Mouse (Mus musculus) ES-Bruce4 (cell line): ENCODE measurements around the gene Dus3l. TPM values are rescaled to one million over a fixed set of nuclear protein-coding genes. Genes with fewer than 3 reads are reported as not detected.

ENCODE experiments used
- H3K27ac ChIP-seq: 2 replicates; pipeline ENCODE4 v1.5.1; 2012; ENCODE audit warnings: low read length, inconsistent platforms; ENCODE audit not compliant: insufficient read depth
- H3K27me3 ChIP-seq: 2 replicates; pipeline ENCODE4 v1.6.1; 2012; ENCODE audit warnings: mild to moderate bottlenecking, low read length, inconsistent platforms; ENCODE audit not compliant: control insufficient read depth, poor library complexity, insufficient read depth, severe bottlenecking
- H3K36me3 ChIP-seq: 2 replicates; pipeline ENCODE4 v1.6.1; 2012; ENCODE audit warnings: inconsistent platforms, mild to moderate bottlenecking, low read length, moderate library complexity; ENCODE audit not compliant: control insufficient read depth, poor library complexity, insufficient read depth, severe bottlenecking
- H3K4me1 ChIP-seq: one replicate; pipeline ENCODE4 v1.8.1; 2011; ENCODE audit warnings: low read length; ENCODE audit not compliant: control insufficient read depth, insufficient read depth
- H3K4me3 ChIP-seq: 2 replicates; pipeline ENCODE4 v1.5.1; 2011; ENCODE audit warnings: low read depth, mild to moderate bottlenecking, low read length
- H3K9ac ChIP-seq: 2 replicates; pipeline ENCODE4 v1.6.1; 2012; ENCODE audit warnings: low read depth, mild to moderate bottlenecking, inconsistent platforms; ENCODE audit not compliant: poor library complexity, severe bottlenecking
- H3K9me3 ChIP-seq: replicated peaks from 2 replicates; pipeline ENCODE4 v1.6.1; 2012; ENCODE audit warnings: mild to moderate bottlenecking, low read length, inconsistent platforms; ENCODE audit not compliant: control insufficient read depth, poor library complexity, insufficient read depth, severe bottlenecking
- CTCF ChIP-seq: IDR thresholded peaks from one replicate; pipeline ENCODE4 v1.8.1; 2011; ENCODE audit warnings: low read depth, low read length
- EP300 ChIP-seq: IDR thresholded peaks from 2 replicates; pipeline ENCODE4 v1.6.1; 2011; ENCODE audit warnings: low read depth, low read length; ENCODE audit not compliant: insufficient read depth
- POLR2A ChIP-seq: IDR thresholded peaks from one replicate; pipeline ENCODE4 v1.8.1; 2011; ENCODE audit warnings: low read length; ENCODE audit not compliant: insufficient read depth
- polyA plus RNA-seq: library from polyadenylated mRNA; stranded (reverse); fragments of >200 nt; gene quantifications from 2 replicates; pipeline ENCODE4 v1.2.4, GENCODE M21; 2011; ENCODE audit warnings: low read depth; ENCODE audit not compliant: missing spikeins, insufficient read depth, insufficient read length

The Dus3l gene
- polyA plus RNA-seq, 1 experiment = 18.4 TPM

DNA sequence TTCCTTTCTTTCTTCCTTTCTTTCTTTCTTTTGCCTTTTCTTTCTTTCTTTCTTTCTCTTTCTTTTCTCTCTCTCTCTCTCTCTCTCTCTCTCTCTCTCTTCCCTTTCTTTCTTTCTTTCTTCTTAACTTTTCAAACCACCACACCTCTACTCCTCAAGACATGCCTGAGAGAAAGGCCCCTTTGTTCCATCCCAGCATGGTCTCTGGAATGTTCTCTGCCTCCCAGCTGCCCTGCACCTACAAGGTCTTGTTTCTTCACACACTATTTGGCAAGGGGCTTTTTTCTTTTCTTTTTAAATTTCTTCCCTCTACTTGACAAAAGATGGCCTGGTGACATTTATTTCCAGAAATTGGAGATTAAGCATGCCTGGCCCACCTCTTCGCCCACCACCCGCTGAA is 34.9 kb upstream of the Dus3l start:
- H3K4me3 ChIP-seq = no peak overlapping the region
- H3K36me3 ChIP-seq = no peaks in the 10 kb centered on the region
- H3K27me3 ChIP-seq = no peaks in the 10 kb centered on the region
- no peak overlapping the region for H3K9ac ChIP-seq
- no peak overlapping the region for H3K27ac ChIP-seq
- H3K9me3 ChIP-seq = no peaks in the 10 kb centered on the region
- TF ChIP-seq EP300 = no peak
- TF ChIP-seq POLR2A = no peak
- H3K4me1 ChIP-seq = peaks cover 9% of the 10 kb centered on the region

DNA sequence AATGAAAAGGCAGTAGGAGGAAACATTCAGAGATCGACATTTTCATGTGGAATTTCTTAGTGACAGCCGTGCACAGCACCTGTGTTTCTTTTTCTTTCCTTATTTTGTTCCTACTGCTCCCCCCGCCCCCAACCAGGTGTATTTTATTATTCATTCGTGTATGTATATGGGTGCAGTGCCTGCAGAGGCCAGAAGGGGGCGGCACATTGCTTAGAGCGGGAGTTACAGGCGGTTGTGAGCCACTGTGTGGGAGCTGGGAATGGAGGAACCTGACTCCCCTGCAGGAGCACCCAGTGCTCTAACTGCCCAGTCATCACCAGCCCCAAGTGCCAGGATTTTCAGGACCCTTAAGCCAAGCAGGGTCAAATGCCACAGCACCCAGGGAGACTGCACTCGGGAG is 28.0 kb upstream of the Dus3l start:
- no peak overlapping the region for H3K9ac ChIP-seq
- H3K9me3 ChIP-seq = no peaks in the 10 kb centered on the region
- H3K27ac ChIP-seq = no peak overlapping the region
- no peak for TF ChIP-seq EP300
- peak; percentile 86 for TF ChIP-seq CTCF
- H3K4me1 ChIP-seq = no peaks in the 10 kb centered on the region
- no peak overlapping the region for H3K4me3 ChIP-seq
- H3K27me3 ChIP-seq = no peaks in the 10 kb centered on the region
- H3K36me3 ChIP-seq = no peaks in the 10 kb centered on the region

DNA sequence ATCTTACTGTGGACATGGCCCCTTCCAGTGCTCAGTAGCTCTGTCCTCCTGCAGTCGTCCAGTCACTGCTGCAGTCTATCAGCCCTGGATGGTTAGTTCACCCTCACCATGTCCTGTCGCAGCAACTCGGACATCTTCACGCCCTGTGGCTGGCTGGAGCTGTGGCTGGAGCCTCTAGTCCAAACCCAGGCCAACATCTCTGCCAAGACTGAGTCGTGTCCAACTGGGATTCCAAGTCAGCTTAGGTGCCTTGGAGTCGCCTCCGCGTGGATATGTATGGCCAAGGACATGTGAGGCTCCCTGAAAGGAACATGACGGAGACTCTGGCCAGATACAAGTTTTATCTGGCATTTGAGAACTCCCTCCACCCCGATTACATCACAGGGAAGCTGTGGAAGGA is 26.3 kb upstream of the Dus3l start:
- TF ChIP-seq CTCF (no peak), POLR2A (no peak), EP300 (no peak)
- Histone ChIP-seq H3K27me3 (no peaks in the 10 kb centered on the region), H3K4me1 (no peaks in the 10 kb centered on the region), H3K9ac (no peak overlapping the region), H3K4me3 (no peak overlapping the region), H3K9me3 (no peaks in the 10 kb centered on the region), H3K27ac (no peak overlapping the region), H3K36me3 (no peaks in the 10 kb centered on the region)

DNA sequence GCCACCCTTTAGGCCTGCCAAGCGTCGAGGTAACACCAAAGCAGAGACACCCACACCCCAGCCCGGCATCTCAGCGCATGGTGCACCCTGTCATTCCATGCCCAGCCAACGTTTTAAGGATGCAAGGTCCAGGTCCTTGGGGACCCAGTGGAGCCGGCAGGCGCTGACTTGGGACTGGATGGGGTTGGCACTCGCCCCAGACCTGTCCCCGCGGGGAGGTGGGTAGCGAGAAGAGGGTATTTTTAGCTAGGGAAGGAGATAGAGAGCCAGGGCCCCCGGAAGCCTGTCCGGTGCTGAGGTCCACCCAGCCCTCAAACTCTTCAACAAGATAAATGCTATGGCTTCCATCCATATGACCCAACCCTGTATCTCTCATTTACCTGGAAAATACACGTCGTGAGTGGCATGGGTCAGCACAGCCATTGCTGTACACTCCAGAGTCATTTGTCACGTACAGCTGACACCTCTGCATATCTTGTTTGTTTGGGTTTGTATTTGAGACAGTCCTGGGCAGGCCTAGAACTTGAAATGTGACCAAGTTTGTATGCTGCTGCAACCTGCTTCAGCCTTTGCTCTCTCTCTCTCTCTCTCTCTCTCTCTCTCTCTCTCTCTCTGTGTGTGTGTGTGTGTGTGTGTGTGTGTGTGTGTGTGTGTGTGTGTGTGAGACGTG is 24.3 kb upstream of the Dus3l start:
- no peak overlapping the region for H3K4me3 ChIP-seq
- H3K4me1 ChIP-seq = no peaks in the 10 kb centered on the region
- H3K27me3 ChIP-seq = no peaks in the 10 kb centered on the region
- no peak overlapping the region for H3K27ac ChIP-seq
- no peak overlapping the region for H3K9ac ChIP-seq
- H3K36me3 ChIP-seq = no peaks in the 10 kb centered on the region
- TF ChIP-seq POLR2A = no peak
- TF ChIP-seq CTCF = no peak
- TF ChIP-seq EP300 = no peak
- no peaks in the 10 kb centered on the region for H3K9me3 ChIP-seq

DNA sequence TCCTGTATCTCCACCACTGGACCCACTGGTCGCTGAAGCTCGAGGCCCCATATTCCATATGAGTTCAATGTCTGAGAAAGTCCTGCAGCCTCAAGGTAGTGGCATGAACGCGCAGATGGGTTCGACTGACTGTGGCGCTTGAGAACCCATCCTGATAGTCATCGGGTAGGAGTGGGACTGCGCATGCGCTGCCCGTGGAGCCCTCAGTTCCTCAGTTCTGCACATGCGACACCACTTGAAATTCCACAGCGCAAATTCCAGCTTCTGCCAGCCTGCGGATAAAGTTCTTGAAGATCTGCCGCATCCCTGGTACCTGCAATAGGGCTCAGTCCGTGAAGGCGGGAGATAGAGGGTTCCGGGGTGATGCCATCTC is 23.8 kb upstream of the Dus3l start:
- no peak overlapping the region for H3K9ac ChIP-seq
- H3K4me3 ChIP-seq = peak overlapping the region; percentile 5; the same call in 1 of the 2 replicates
- no peaks in the 10 kb centered on the region for H3K9me3 ChIP-seq
- no peak for TF ChIP-seq CTCF
- no peak for TF ChIP-seq EP300
- no peak for TF ChIP-seq POLR2A
- no peaks in the 10 kb centered on the region for H3K27me3 ChIP-seq
- no peaks in the 10 kb centered on the region for H3K36me3 ChIP-seq
- no peak overlapping the region for H3K27ac ChIP-seq
- no peaks in the 10 kb centered on the region for H3K4me1 ChIP-seq

DNA sequence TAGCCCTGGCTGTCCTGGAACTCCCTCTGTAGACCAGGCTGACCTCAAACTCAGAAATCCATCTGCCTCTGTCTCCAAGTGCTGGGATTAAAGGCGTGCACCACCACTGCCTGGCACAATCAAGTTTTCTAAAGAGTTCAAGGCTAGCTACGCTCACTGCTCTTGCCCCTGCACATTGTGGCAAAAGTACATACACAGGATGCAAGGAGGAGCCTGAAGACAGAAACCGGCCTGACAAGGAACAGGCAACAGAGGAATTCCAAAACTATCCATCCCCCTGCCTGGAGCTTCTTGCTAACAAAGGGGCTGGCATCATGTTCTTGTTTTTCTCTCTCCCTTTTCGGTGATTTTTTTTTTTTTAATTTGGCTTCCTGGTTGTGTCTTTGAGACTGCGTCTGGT is 20.4 kb upstream of the Dus3l start:
- no peak overlapping the region for H3K27ac ChIP-seq
- H3K27me3 ChIP-seq = no peaks in the 10 kb centered on the region
- no peaks in the 10 kb centered on the region for H3K36me3 ChIP-seq
- no peaks in the 10 kb centered on the region for H3K4me1 ChIP-seq
- no peaks in the 10 kb centered on the region for H3K9me3 ChIP-seq
- no peak overlapping the region for H3K4me3 ChIP-seq
- H3K9ac ChIP-seq = no peak overlapping the region
- TF ChIP-seq CTCF = no peak
- no peak for TF ChIP-seq POLR2A
- TF ChIP-seq EP300 = no peak
